Mouse (Mus musculus) duodenum, adult 2 months (tissue): ENCODE results near the gene Plk1. TPM values are rescaled to one million over a fixed set of nuclear protein-coding genes. Genes with fewer than 3 reads are reported as not detected.

Experiments used
- polyA plus RNA-seq: library from polyadenylated mRNA; depleted of rRNA; stranded (reverse); fragments of >200 nt; gene quantifications from 2 replicates; pipeline ENCODE4 v1.2.3, GENCODE M21; 2012; ENCODE audit warnings: low replicate concordance; rRNA removed

Gene Plk1
- polyA plus RNA-seq = 17.8 and 20.3 TPM in 2 replicates

GRCm38 (mm10) chr7:122158915-122159902, at the start of gene Plk1:
Gene Plk1, plus strand, starts transcription at chr7:122159439.

GRCm38 (mm10) chr7:122132497-122133337, 26.5 kb upstream of the Plk1 start, which contains the start of the genes Palb2 and Dctn5:
Gene Palb2, minus strand, starts transcription at chr7:122132985.
Gene Dctn5, plus strand, starts transcription at chr7:122133041.

GRCm38 (mm10) chr7:122186043-122186442, 26.8 kb downstream of the Plk1 start, which contains the start of gene Ern2:
Gene Ern2, minus strand, starts transcription at chr7:122186207.

GRCm38 (mm10) chr7:122219315-122219801, 60.1 kb downstream of the Plk1 start, which contains the start of gene Chp2:
Gene Chp2, plus strand, starts transcription at chr7:122219496.

Other genes starting within 250 kb of the Plk1 start
- 15.3 and 17.0 TPM in 2 replicates for gene Cog7, start 177.7 kb upstream of the Plk1 start, polyA plus RNA-seq
- 6.7 and 8.1 TPM in 2 replicates for gene Gga2, start 138.2 kb upstream of the Plk1 start, polyA plus RNA-seq
- gene Ubfd1, start 92.3 kb upstream of the Plk1 start, polyA plus RNA-seq = 13.7 and 17.3 TPM in 2 replicates
- gene Ears2, start 92.2 kb upstream of the Plk1 start, polyA plus RNA-seq = 7.7 and 9.1 TPM in 2 replicates
- 1,696 and 2,422 TPM in 2 replicates for gene Ndufab1, start 57.6 kb upstream of the Plk1 start, polyA plus RNA-seq
- gene Palb2, start 26.5 kb upstream of the Plk1 start, polyA plus RNA-seq = 0.59 and 1.1 TPM in 2 replicates
- 36.7 and 46.4 TPM in 2 replicates for gene Dctn5, start 26.4 kb upstream of the Plk1 start, polyA plus RNA-seq
- gene Ern2, start 26.8 kb downstream of the Plk1 start, polyA plus RNA-seq = 12.4 and 69.1 TPM in 2 replicates
- gene Chp2, start 60.1 kb downstream of the Plk1 start, polyA plus RNA-seq = 218 and 266 TPM in 2 replicates
- 2.0 and 4.1 TPM in 2 replicates for gene Prkcb, start 129.3 kb downstream of the Plk1 start, polyA plus RNA-seq